Mouse (Mus musculus) embryo, embryonic 10.5 days (tissue): ENCODE measurements around the gene Ptprn2.

Experiments
- DNase-seq: peaks from one replicate; pipeline ENCODE4 v3.0.0-alpha.2; 2015; ENCODE audit warnings: low spot score

Ptprn2 gene

DNA sequence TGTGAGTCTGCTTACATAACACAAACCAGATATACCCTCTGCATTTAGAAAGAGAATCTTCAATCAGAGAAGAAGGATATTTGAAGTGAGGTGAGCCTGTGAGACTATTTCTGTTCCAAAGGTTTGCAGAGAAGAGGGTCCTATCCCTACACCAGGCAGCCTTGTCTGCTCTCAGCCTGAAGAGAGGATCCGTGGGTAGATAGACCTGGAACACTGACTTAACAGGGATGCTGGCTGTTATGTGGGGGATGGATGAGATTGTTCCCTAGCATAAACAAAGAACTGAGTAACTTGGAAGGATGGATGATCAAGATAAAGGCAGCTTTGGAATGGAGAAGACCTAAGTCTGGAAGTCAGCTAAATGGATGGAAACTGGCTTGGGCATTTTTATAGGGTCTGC, 294.9 kb downstream of the Ptprn2 start:
- no peak for DNase-seq

DNA sequence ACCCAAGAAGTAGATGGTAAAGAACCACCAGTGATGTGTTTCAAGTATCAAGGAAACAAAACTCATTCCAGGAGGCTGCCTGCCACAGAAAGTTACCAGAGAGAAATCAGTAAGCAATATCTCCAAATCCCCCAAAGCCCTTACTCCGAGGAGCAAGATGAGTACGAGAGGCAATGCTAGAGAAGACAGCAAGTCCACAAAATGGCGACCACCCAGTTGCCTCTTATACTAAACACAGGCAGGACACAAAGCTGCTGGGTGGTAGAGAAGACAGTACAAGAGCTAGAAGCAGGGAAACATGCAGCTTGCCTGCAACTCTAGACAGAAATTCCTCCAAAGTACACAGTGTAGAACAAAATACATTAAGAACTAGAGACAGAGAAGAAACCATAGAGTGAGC, 300.2 kb downstream of the Ptprn2 start:
- DNase-seq: no peak

DNA sequence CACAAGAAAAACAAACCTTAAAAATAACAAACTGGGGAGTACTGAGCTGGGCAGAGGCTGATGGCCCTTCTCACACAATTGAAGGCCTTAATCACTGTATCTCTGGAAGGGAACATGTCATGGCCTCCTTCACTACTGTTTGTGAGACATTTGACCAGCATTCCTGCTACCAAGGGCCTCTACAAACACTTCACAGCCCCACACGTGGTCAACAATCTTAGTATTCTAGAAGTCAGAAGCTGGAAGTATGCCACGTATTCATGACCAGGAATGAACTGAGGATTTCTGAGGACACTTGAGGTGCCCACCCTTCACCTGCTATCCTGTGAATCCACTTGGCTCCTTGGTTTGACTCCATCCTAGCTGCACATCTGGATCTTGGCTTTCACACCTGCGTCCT, 302.8 kb downstream of the Ptprn2 start:
- DNase-seq: no peak

DNA sequence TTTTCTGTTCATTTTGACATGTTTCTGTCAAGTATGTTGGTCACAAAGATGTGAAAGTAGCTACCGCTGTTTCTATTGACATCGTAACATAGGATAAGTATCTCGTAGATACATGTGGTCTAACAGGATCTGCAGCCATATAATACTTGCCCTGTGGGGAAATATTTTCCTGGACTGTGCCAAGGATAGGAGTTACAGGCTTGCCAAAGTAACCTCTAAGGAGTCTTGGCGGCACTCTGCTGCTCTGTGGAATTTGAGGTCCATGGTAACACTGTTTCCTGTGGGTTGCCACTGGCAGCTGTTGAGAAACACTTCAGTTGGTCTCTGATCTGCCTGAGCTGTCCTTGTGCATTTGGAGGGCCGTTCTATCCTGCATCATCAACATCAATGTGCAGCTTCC, 317.8 kb downstream of the Ptprn2 start:
- no peak for DNase-seq

DNA sequence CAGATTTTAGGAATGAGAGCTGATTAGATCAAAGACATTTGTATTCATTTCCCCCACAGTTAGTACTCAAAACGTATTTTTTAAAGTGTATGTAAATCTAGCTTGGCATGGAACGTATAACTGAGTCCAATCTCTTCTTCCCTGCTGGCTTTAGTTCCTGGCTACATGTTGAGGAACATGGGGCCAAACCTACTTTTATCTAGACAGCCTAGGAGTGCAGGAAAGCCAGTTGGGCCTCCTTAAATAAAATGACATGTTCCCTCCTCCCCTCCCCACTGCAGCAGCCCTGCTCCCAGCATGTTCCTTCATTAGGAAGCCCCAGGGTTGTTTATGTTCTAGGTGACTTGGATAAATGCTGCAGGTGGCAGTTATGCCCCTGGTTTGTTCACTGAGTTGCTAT, 319.2 kb downstream of the Ptprn2 start:
- no peak for DNase-seq

DNA sequence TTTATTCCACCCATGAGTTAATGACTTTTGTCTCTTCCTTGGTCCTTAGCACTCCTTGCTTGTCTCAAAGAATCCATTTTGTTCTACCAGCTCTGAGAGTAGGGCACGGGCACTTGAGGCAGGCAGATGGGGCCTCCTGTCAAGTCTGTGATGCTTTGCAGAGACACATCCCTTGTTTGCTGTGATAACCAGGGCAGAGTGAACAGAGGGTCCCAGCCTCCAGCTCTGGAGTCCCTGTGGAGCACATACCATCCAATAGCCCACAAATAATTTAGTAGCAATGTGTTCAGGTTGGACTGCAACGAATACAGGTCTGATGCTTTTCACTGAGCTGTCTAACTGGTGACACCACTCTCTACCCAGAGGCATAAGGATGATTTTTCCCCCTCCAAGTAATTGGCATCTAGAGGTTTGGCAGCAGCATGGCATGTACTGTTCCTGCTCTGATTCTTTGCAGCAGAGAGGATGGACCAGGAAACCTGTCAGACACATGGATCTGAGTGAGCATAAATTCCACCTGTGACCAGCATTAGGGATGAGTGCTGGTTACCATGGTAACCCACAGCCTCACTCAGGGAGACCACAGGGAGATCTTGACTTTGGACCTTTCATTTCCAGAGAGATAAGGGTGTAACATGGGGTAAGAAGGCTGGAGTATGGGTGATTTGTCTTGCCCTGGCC, 319.7 kb downstream of the Ptprn2 start:
- DNase-seq: no peak

DNA sequence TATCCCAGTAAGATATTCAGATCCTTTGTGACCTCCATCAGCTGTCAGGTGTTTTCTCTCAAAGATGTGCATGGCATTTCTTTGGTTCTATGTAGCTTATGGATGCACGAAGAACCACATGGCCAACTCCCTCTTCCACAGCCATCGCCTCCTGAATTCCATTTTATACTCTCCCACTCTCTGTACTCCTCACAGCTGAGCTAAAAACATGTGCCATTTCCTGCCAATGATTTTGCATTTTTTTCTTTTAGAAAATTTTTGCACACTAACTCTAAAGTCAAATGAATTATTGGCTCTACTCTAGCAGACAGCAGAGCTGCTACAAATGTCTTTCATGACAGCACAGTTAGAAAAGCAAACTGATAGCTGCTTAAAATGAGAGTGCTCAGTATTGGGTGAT, 320.6 kb downstream of the Ptprn2 start:
- DNase-seq: no peak

DNA sequence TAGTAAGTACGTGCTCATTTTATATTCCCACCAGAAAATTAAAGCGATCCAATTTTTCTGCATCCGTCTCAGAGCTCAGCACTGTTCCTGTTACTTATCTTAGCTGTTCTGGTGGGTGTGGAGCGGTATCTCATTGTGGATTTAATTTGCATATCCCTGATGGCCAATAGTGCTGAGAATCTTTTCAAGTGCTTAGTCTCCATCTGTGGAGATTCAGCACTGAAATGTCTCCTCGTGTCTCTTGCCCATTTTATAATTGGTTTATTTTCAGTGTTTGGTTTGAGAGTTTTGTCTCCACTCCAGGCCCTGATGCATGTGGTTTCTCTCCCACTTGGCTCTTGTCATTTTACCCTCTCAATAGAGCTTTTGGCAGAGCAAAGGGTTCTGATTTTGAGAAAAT, 327.5 kb downstream of the Ptprn2 start:
- no peak for DNase-seq

DNA sequence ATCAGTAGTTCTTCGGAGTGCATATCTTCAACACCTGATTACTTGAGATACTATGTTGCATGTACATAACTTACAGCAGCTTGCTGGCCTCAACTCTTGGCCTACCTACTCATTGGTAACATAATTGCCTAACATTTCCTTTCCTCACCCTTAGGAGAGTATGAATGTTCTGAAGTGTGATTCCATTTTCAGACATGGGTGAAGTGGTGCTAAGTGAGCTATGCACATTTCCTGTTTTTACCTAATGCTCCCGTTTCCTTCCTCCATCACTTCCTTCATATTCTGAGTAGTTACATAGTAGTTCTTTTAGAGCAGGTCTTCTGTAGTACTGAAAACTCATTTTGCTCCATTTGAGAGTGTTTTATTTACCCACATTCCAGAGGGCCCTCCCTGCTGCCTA, 334.3 kb downstream of the Ptprn2 start:
- no peak for DNase-seq

DNA sequence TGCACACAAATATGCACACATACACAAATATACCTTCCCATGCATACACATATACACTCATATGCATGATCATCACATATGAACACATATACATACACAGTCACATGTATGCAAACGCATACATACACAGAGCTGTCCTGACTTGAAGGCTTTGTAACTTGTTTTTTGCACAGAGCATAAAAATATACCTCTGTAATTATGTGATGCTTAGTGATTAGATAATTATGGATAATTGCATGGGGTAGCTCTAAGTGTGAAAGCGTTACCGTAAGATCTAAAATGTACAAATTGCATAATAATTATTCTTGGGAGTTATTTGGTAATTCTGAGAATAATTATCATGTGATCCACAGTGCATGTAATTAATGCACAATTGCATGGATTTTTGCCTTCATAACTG, 337.8 kb downstream of the Ptprn2 start:
- no peak for DNase-seq

DNA sequence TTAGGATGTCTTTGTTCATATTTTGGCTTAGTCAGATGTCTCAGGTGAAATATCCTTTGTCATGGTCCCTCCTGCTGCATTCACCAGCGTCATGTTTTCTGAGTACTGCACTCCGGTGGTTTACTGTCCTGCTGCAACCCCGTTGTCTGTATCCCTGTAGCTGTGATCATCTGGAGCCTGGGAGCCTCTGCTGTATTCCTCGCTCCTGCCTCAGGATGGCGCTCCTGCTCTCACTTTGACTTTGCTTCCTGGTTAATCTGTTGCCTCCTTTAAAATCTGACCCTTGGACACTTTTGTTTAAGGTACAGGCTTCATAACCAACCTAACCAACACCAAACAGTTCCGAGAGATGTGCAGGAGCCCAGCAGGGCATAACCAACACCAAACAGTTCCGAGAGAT, 342.2 kb downstream of the Ptprn2 start:
- peak; percentile 47 for DNase-seq

DNA sequence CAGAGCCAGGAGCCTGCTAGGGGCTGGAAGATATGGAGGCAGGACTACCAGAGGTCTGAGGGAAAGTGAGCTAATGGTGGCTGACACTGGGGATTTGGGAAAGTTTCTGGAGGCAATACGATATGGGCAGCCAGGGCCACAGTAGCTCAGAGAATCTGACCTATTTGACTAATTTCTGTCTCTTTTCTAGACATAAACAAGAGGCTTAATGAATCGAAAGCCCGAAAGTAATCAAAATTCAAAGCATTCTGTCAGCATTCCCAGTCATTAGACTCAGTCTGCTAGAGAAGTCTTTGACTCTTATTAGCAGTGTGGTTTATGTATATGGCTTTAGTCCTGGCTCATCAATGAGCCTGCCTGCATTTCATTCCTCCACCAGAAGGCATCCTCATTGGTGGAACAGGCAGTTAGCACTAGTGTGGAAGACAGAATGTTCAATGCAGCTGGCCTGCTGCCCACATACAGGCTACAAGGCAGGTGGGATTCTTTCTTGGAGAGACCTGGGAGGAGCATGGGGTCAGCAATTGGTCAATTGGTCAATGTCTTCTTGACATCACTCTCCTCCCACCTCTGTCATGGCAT, 353.2 kb downstream of the Ptprn2 start:
- no peak for DNase-seq

DNA sequence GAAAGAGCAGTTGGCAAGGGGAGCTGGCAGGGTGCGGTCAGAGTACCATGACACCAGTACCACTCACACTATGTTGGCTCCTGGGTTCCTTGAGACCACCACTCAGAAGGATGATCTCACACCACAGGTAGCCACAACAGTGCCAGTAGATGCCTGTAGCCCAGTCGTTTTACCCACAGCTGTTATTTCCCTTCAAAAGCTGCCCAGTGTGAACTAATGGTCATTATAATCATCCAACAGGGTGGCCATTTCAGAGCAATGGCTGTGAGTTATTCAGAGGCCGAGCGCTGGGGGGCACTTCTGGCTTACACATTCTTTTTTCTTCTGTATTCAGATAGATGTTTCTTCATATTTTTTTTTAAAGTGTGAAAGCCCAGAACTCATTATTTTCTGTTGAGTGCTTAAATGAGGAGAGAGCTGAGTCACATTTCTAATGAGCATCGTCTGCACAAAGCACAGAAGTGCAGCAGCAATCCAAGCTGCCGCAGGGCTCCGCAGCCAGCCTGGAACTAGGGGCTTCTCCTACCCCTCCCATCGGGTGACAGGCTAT, 357.3 kb downstream of the Ptprn2 start:
- no peak for DNase-seq

DNA sequence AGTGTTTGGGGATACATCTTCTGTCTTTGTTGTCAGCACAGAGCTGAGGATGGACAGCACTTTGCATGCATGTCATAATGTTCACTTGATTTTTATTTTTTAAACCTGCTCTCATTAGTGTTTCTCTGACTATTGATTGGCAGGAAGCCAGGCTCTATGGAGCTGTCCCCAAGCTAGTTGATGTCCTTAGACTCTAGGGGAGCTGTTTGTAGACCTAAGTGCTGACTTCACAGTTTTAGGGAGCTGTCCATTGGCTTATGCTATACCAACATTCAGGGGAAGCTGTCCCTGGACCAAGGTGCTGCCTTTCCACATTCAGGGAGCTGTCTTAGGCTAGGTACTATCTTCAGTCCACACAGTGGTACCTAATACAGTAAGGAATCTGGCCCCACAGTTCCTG, 360.7 kb downstream of the Ptprn2 start:
- DNase-seq: no peak

DNA sequence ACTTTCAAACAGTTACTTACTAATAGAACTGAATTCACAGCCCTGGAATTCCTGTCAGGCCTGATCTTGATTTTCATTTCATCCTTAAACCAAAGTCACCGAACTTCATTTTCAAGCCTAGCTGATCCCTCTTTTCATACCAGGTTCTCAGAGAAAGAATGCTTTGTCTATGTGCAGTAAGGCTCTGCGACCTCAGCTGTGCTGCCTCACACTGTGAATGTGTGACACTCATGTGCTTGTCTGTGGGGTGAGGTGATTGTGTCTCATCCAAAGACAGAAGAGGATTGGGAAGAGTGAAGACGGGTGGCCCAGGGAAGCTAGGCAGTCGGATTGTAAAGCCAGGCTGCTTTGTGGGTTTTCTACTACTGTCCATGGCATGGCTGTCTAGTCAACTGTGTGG, 361.5 kb downstream of the Ptprn2 start:
- DNase-seq: no peak

DNA sequence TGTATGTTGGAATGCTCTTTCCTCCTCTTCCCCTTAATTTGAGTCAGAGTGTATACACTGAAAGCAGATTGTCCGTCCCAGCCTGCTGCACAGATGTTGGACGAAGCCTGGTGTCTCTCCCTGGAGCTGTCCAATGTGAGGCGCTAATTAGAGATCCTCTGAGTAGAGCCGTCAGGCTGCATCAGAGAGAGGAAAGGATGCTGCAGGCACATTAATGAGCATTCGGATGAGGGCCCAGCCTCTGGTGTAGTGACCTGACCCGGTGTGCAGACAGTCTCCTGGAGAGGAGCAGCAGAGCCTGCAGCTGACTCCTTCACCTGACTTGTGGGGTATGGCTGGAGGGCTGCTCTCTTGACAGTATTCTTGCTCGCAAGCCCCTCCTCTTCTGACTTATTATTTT, 370.8 kb downstream of the Ptprn2 start:
- peak; percentile 13 for DNase-seq

DNA sequence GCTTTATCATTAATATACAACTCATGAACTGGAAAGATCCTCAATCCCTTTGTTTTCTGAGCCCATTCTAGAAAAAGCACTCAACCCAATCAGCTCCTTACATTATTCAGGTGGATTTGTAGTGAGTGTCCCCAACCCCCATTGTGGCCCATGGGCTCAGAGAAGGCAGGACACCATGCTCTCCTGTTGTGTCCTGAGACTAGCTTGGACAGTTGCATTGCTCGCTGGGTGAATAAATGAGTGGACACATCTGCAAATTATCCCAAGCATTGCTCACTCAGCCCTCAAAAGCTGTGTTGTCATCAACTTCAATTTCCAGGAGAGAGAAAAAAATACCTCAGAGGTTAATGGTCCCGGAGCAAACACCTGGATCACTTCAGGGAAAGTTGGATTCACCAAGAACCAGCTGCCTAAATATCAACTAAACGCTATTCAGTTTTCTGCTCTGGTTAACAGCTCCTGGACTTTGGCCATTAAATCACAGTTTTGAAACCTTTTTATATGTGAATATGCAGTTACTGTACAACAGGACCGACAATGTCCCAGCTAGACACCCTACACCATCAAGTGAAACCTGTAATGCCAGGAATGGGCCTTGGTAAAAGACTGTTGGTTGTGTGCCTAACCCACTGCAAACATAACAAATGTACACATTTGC, 376.0 kb downstream of the Ptprn2 start:
- no peak for DNase-seq

DNA sequence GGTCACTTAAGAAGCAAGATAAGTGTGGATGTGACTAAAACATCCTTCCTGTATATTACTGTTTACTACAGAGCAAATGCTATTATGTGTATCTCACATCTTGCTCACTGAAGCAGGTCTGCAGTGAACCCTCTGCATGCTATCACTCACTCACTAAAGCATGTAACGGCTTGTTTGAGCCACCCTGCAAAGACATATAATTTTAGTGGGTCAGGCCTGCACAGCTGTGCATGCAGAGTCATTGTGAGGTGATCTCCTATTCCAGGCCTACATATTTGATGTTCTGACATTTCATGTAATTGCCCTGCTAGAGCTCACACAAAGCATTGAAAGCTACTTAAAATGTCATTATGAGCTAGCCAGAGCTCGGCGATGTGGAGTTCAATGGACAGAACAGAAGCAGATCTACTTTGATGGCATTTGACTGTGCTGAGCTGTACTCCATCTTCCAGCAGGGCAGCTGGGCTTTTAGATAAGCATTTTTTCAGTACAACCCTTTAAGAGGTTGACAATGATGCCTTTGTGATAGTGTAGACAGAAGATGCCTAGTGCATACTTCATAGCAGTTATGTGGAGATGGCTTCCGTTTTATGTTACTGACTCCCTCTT, 377.9 kb downstream of the Ptprn2 start:
- DNase-seq: no peak

DNA sequence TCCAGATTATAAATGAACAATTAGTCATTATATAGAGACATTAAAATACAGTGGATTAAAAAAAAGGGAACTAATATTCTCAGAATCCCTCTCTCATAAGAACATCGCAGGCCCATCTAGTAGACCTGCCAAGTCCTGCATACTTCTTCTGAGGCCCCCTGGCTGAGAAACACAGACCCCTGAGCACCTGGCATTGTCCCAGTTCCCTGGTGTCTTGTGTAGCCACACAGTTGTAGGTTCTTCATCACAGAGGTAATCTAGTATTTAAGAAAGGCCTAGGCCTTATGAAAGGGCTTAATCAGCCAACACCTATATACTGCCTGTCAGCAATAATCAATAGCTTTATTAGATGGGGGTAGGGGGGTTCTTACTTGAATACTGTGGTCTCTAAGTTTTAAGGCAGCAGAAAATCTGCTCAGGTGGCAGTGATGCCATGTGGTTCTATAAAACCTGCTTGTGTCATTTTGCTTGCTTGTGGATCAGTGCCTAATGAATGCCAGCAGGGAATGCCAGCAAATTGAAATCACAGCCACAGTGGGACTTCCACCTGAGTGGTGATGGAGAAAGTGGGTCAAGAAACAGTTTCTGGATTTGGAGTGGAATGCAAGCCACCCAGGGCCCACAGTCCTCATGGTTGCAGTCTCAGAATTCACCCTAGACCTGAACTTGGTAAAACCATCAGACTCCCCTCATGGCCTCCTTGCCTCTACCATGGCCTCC, 388.5 kb downstream of the Ptprn2 start:
- no peak for DNase-seq

DNA sequence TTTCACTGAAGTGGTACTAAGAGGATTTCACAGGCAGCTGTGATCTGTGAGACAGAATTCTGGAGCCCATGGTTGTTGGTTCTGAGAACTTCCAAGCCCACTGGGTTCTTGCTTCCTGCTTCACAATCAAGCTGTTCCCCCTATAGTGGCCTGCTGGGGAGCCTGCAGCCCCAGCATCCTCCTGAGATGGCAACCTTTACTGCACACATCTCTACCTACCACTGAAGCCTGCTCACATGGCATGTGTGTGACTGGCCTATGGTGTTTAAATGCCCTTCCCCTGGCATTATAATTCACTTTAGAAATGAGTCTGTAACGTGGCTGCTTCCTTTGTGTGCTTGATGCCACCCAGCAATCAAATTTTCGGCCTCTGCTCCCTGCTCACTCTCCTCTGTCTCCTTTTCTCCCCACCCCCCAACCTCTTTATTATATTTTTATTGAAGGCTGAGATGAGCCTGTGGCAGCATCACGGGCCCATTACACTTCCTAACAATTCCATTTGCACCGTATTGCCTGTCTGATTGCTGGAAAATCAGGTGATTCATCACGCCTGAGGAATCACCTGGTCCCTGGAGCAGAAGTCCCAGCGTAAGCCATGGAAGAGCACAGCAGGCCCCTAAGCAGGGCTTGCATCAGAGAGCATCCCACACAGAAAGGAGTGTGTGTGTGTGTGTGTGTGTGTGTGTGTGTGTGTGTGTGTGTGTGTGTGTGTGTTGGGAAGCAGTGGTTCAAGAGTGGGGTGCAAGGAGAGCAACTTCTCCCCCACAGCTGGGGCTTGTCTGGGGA, 402.2 kb downstream of the Ptprn2 start:
- DNase-seq: no peak

DNA sequence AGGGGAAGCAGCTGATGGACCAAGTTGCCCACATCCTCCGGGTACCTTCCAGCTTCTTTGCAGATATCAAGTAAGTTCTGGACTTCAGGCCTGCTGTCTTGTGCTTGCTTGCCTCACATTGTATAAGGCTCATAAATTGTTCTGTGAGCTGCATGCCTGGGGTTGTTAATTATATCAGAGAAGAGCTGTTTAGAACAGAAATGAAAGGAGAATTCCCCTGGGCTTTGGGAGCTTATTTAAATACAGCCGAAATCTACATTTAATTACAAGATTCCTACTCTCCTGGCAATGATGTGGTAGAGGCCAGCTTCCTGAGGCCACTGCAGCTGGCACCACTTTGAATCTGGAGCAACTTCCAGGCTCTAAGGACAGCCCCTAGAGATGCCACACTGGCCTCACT, 403.3 kb downstream of the Ptprn2 start:
- no peak for DNase-seq

DNA sequence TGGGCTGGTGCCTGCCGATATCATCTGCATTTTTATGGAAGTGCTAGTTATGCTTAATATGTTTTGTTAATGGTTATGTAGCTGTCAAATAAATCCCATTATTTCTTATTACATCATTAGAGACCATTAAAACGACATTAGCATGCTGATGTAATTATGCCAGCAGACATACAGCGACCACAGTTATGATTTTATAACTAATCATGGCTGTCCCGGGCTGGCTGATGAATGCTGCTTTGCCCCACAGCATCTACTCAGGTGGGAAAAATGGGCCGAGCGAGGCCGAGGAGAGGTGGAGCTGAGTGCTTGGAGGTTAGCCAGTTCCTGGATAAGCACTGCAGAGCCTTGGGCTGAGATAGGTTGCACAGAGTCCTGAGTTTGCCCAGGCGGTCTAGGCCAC, 407.1 kb downstream of the Ptprn2 start:
- DNase-seq: no peak
